Mouse (Mus musculus): ENCODE results near the gene Gnptg. TPM values are rescaled to one million over a fixed set of nuclear protein-coding genes. Genes with fewer than 3 reads are reported as not detected.

Gnptg gene
- total RNA-seq, 2 experiments from 2014 or later, result 14.9 to 16.5 TPM

GRCm38 (mm10) chr17:25210006-25210405, 29.9 kb downstream of the Gnptg start:
- Histone ChIP-seq H3K4me3 (no peak overlapping the region), H3K27ac (peak overlapping the region; percentile 86)
- intact Hi-C loops (cut with DNase I), result no loop called here
- no peak for DNase-seq
- no peak for TF ChIP-seq CTCF (IDR thresholded peaks at IDR 0.05)

GRCm38 (mm10) chr17:25202401-25202800, 37.5 kb downstream of the Gnptg start:
- Histone ChIP-seq H3K27ac (no peak overlapping the region), H3K4me3 (no peak overlapping the region)
- DNase-seq, result no peak
- intact Hi-C loops (cut with DNase I), result no loop called here
- no peak for TF ChIP-seq CTCF (IDR thresholded peaks at IDR 0.05)

GRCm38 (mm10) chr17:25189091-25189490, 50.8 kb downstream of the Gnptg start:
- TF ChIP-seq CTCF (IDR thresholded peaks at IDR 0.05), result no peak
- intact Hi-C loops (cut with DNase I), result loop anchor here (5.0 kb wide), 1 partner anchor 83 kb away; the partner anchor contains the start of gene Ube2i
- no peak for DNase-seq
- H3K27ac ChIP-seq, result peak overlapping the region; percentile 95
- H3K4me3 ChIP-seq, result peak overlapping the region; percentile 90

- intact Hi-C loops (cut with DNase I), result loop anchor here (5.0 kb wide), 1 partner anchor 84 kb away; the partner anchor contains the start of gene Ube2i
- TF ChIP-seq CTCF (IDR thresholded peaks at IDR 0.05), result no peak
- Histone ChIP-seq H3K27ac (peak within 1 kb of the TSS; percentile 95), H3K4me3 (peak within 1 kb of the TSS; percentile 90)
- peak; percentile 83 for DNase-seq
Measured at GRCm38 (mm10) chr17:25188150-25189031, 51.5 kb downstream of the Gnptg start, which contains the start of gene Unkl. Gene Unkl, plus strand, starts transcription at chr17:25188397.

GRCm38 (mm10) chr17:25187784-25188149, 52.2 kb downstream of the Gnptg start:
- no peak for DNase-seq

GRCm38 (mm10) chr17:25184961-25185360, 55.0 kb downstream of the Gnptg start:
- TF ChIP-seq CTCF (IDR thresholded peaks at IDR 0.05), result no peak
- peak overlapping the region; percentile 96 for H3K27ac ChIP-seq
- intact Hi-C loops (cut with DNase I), result loop anchor here (2.0 to 5.0 kb wide), 3 partner anchors 52 to 87 kb away; partner anchors contain the start of genes Clcn7, Telo2 and Ube2i
- peak overlapping the region; percentile 83 for H3K4me3 ChIP-seq
- no peak for DNase-seq

More at GRCm38 (mm10) chr17:25187784-25188149, 52.2 kb downstream of the Gnptg start:
- intact Hi-C loops (cut with DNase I), result loop anchor here (5.0 kb wide), 1 partner anchor 85 kb away; the partner anchor contains the start of gene Ube2i
- no peak for TF ChIP-seq CTCF (IDR thresholded peaks at IDR 0.05)
- H3K4me3 ChIP-seq, result peak overlapping the region; percentile 90
- H3K27ac ChIP-seq, result peak overlapping the region; percentile 95

GRCm38 (mm10) chr17:25184129-25184691, 55.7 kb downstream of the Gnptg start, which contains the start of gene BC003965:
Gene BC003965, plus strand, starts transcription at chr17:25184554.
- Histone ChIP-seq H3K27ac (peak within 1 kb of the TSS; percentile 96), H3K4me3 (peak within 1 kb of the TSS; percentile 83)
- peak; percentile 97 for DNase-seq
- intact Hi-C loops (cut with DNase I), result loop anchor here (2.0 to 5.0 kb wide), 2 partner anchors 51 to 67 kb away; partner anchors contain the start of genes Clcn7 and Telo2
- no peak for TF ChIP-seq CTCF (IDR thresholded peaks at IDR 0.05)

Small RNA genes within 50 kb of the gene (microRNA-seq; reads per million reads assigned to microRNA genes)
- gene Mir3547, result not detected

Other genes starting within 250 kb of the Gnptg start
- gene Cramp1l, start 224.3 kb downstream of the Gnptg start, total RNA-seq (2021), result 1 to 10 TPM; 6.3 to 7.1 TPM
- 1 to 10 TPM; 2.8 to 2.9 TPM for gene Ift140, start 224.0 kb downstream of the Gnptg start, total RNA-seq (2021)
- 10 to 100 TPM in 1 of 2 experiments, 1 to 10 TPM in 1; 8.3 to 21.5 TPM for gene Tmem204, start 156.5 kb downstream of the Gnptg start, total RNA-seq (2021)
- 10 to 100 TPM in 1 of 2 experiments, 1 to 10 TPM in 1; 4.5 to 11.4 TPM for gene Telo2, start 124.2 kb downstream of the Gnptg start, total RNA-seq (2021)
- 1 to 10 TPM; 2.2 to 6.1 TPM for gene Ptx4, start 119.4 kb downstream of the Gnptg start, total RNA-seq (2021)
- 10 to 100 TPM; 16.2 to 19.2 TPM for gene Clcn7, start 106.7 kb downstream of the Gnptg start, total RNA-seq (2021)
- gene Ccdc154, start 77.7 kb downstream of the Gnptg start, total RNA-seq (2021), result not detected
- not detected for gene Gm38655, start 64.7 kb downstream of the Gnptg start, total RNA-seq (2021)
- gene BC003965, start 55.6 kb downstream of the Gnptg start, total RNA-seq (2021), result 10 to 100 TPM; 11.4 to 18.3 TPM
- gene Unkl, start 51.7 kb downstream of the Gnptg start, total RNA-seq (2021), result 1 to 10 TPM; 5.5 to 5.7 TPM
- gene Tsr3, start within 50 bp of the Gnptg start, total RNA-seq (2021), result 10 to 100 TPM; 16.3 to 17.5 TPM
- under 1 TPM in 1 of 2 experiments, not detected in 1; 0.08 TPM for gene Baiap3, start 16.2 kb upstream of the Gnptg start, total RNA-seq (2021)
- gene Ube2i, start 34.5 kb upstream of the Gnptg start, total RNA-seq (2021), result 10 to 100 TPM; 59.4 to 68.5 TPM
- under 1 TPM; 0.20 to 0.70 TPM for gene Prss34, start 58.3 kb upstream of the Gnptg start, total RNA-seq (2021)
- not detected for gene Prss28, start 68.5 kb upstream of the Gnptg start, total RNA-seq (2021)
- not detected for gene Prss29, start 78.5 kb upstream of the Gnptg start, total RNA-seq (2021)
- gene Tpsab1, start 105.4 kb upstream of the Gnptg start, total RNA-seq (2021), result 1 to 10 TPM; 1.0 to 2.2 TPM
- gene Tpsb2, start 126.2 kb upstream of the Gnptg start, total RNA-seq (2021), result 1 to 10 TPM; 1.9 to 4.7 TPM
- gene Tpsg1, start 129.1 kb upstream of the Gnptg start, total RNA-seq (2021), result under 1 TPM in 1 of 2 experiments, not detected in 1; 0.48 TPM
- gene Cacna1h, start 193.7 kb upstream of the Gnptg start, total RNA-seq (2021), result 1 to 10 TPM in 1 of 2 experiments, under 1 TPM in 1; 0.94 to 1.7 TPM
- not detected for gene Tekt4, start 214.5 kb upstream of the Gnptg start, total RNA-seq (2021)

All from gastrocnemius, adult 2 months (tissue).